15 mouse cellular contexts compared by ENCODE assay signal in genomic region chr6:119565451-119566379, GRCm38 (mm10). TPM values are rescaled to one million over a fixed set of nuclear protein-coding genes. Genes with fewer than 3 reads are reported as not detected.
DNase-seq lines count a peak whose midpoint lies in the region; ATAC-seq and TF ChIP-seq lines count a peak whose summit lies in the region.
"Had no signal": no experiment of that assay in that cellular context is flagged by ENCODE, and none has a peak within 500 bp of the region (broad histone marks: within the 10 kb centered on the region; RNA-seq: fewer than 3 reads in every experiment).

No protein-coding gene starts in this region.

- WGBS in forebrain, embryonic 10.5 days, result 93% methylated on average over 23 of the region's 23 CpGs
- 90% methylated on average over 23 of the region's 23 CpGs for whole genome bisulfite sequencing in forebrain, embryonic 12.5 days
- 92% methylated on average over 23 of the region's 23 CpGs for WGBS in midbrain, embryonic 14.5 days

- H3K4me3 ChIP-seq in forebrain, embryonic 10.5 days, result no peak overlapping the region
- no peak overlapping the region for H3K4me3 ChIP-seq in forebrain, embryonic 12.5 days (replicated peaks)
- no peak overlapping the region for H3K4me3 ChIP-seq in layer of hippocampus, adult 2 months
- H3K4me3 ChIP-seq in midbrain, embryonic 14.5 days (replicated peaks; ENCODE audit: low read depth, low read length), result no peak overlapping the region
- H3K4me3 ChIP-seq: embryonic facial prominence, embryonic 12.5 days had no signal

- H3K4me1 ChIP-seq in forebrain, embryonic 10.5 days, result peaks cover 9% of the 10 kb centered on the region
- no peaks in the 10 kb centered on the region for H3K4me1 ChIP-seq in forebrain, embryonic 12.5 days
- H3K4me1 ChIP-seq in midbrain, embryonic 14.5 days (ENCODE audit: control insufficient read depth, insufficient read depth, low read length), result no peaks in the 10 kb centered on the region
- H3K4me1 ChIP-seq: embryonic facial prominence, embryonic 12.5 days had no signal

- peak overlapping the region; percentile 9; the same call in 1 of the 2 replicates for H3K27ac ChIP-seq in forebrain, embryonic 10.5 days
- no peak overlapping the region for H3K27ac ChIP-seq in forebrain, embryonic 12.5 days
- H3K27ac ChIP-seq in layer of hippocampus, adult 2 months, result no peak overlapping the region
- no peak overlapping the region for H3K27ac ChIP-seq in midbrain, embryonic 14.5 days (replicated peaks; ENCODE audit: low read depth, low read length)
- H3K27ac ChIP-seq: embryonic facial prominence, embryonic 12.5 days had no signal

- no peak for DNase-seq in forebrain, embryonic 10.5 days (ENCODE audit: extremely low spot score, low spot score)
- DNase-seq in urinary bladder, postnatal 14 days (ENCODE audit: low spot score), result peak; percentile 52
- DNase-seq in urinary bladder, postnatal 10 days (ENCODE audit: low spot score), result no peak
- DNase-seq in kidney, postnatal 14 days, result peak; percentile 29
- DNase-seq in layer of hippocampus, adult 2 months (ENCODE audit: low spot score in 2 of 2), result no peak
- DNase-seq in left cerebral cortex, postnatal 4 days, result no peak
- no peak for DNase-seq in midbrain, embryonic 14.5 days
- DNase-seq: adrenal gland, postnatal 25 days; B cell, adult 2 months; cerebellum, adult 8-10 months had no signal

- H3K27me3 ChIP-seq in forebrain, embryonic 10.5 days (ENCODE audit: poor library complexity, severe bottlenecking), result no peaks in the 10 kb centered on the region
- no peaks in the 10 kb centered on the region for H3K27me3 ChIP-seq in forebrain, embryonic 12.5 days
- H3K27me3 ChIP-seq in midbrain, embryonic 14.5 days (ENCODE audit: control insufficient read depth, insufficient read depth, low read length), result no peaks in the 10 kb centered on the region
- H3K27me3 ChIP-seq: embryonic facial prominence, embryonic 12.5 days had no signal

- TF ChIP-seq CTCF in layer of hippocampus, adult 2 months (conservative IDR thresholded peaks at IDR 0.05), result no peak

- H3K9ac ChIP-seq in forebrain, embryonic 12.5 days, result no peak overlapping the region
- no peak overlapping the region for H3K9ac ChIP-seq in midbrain, embryonic 14.5 days (replicated peaks; ENCODE audit: low read length)
- H3K9ac ChIP-seq: embryonic facial prominence, embryonic 12.5 days had no signal

- H3K9me3 ChIP-seq in forebrain, embryonic 10.5 days, result no peaks in the 10 kb centered on the region
- H3K9me3 ChIP-seq in forebrain, embryonic 12.5 days, result no peaks in the 10 kb centered on the region
- no peaks in the 10 kb centered on the region for H3K9me3 ChIP-seq in midbrain, embryonic 14.5 days (ENCODE audit: control insufficient read depth, low read length)
- H3K9me3 ChIP-seq: embryonic facial prominence, embryonic 12.5 days had no signal

- no peak overlapping the region for H3K4me2 ChIP-seq in forebrain, embryonic 12.5 days
- no peak overlapping the region for H3K4me2 ChIP-seq in midbrain, embryonic 14.5 days (ENCODE audit: low read length)
- H3K4me2 ChIP-seq: embryonic facial prominence, embryonic 12.5 days; liver, embryonic 11.5 days had no signal

- intact Hi-C loops in left cerebral cortex, postnatal 4 days (cut with DNase I), result no loop called here

- no peak for ATAC-seq in forebrain, embryonic 12.5 days (ENCODE audit: low FRiP score)
- no peak for ATAC-seq in midbrain, embryonic 14.5 days (ENCODE audit: low FRiP score, low TSS enrichment)

- H3K36me3 ChIP-seq in forebrain, embryonic 10.5 days (replicated peaks), result no peaks in the 10 kb centered on the region
- 0 out of 2 replicates have a peak, but pooled peaks cover 2% of the 10 kb centered on the region for H3K36me3 ChIP-seq in forebrain, embryonic 12.5 days (replicated peaks)
- H3K36me3 ChIP-seq in midbrain, embryonic 14.5 days (ENCODE audit: control insufficient read depth, insufficient read depth, low read length), result peaks cover 7% of the 10 kb centered on the region; the same call in 1 of the 2 replicates
- H3K36me3 ChIP-seq: embryonic facial prominence, embryonic 12.5 days had no signal

RNA-seq across cellular contexts. Expression of gene Wnt5b, which starts 21.6 kb away (rescaled TPM):
- 19.3 and 23.9 TPM in 2 replicates for polyA plus RNA-seq in forebrain, embryonic 10.5 days (2016; fragmentation: Nextera tagmentation; extraction: Ambion mirVana)
- polyA plus RNA-seq in forebrain, embryonic 12.5 days (2016; fragmentation: Nextera tagmentation; extraction: Ambion mirVana), result 8.6 and 10.9 TPM in 2 replicates
- 1 to 10 TPM; 2.0 TPM for total RNA-seq in layer of hippocampus, adult 2 months (2021)
- 1 to 10 TPM; 2.4 to 3.0 TPM for total RNA-seq in left cerebral cortex, postnatal 4 days (2021)
- 1.4 and 3.0 TPM in 2 replicates for polyA plus RNA-seq in midbrain, embryonic 14.5 days (2014; fragmentation: Nextera tagmentation; extraction: Ambion mirVana)
- total RNA-seq: hematopoietic stem cell, adult 5-6 weeks; megakaryocyte-erythroid progenitor cell, adult 5-6 weeks had no signal

Comparison
In these comparisons a context has a peak if more than half of its experiments do, and no peak if none do; other contexts are left out.
1. DNase-seq: peak in urinary bladder, postnatal 14 days (single experiment) and kidney, postnatal 14 days (single experiment); none in forebrain, embryonic 10.5 days (single experiment), urinary bladder, postnatal 10 days (single experiment), layer of hippocampus, adult 2 months (0 of 2), left cerebral cortex, postnatal 4 days (single experiment) and midbrain, embryonic 14.5 days (single experiment).